Mouse (Mus musculus): Measurements from ENCODE around the gene Mageb2. TPM values are rescaled to one million over a fixed set of nuclear protein-coding genes. Genes with fewer than 3 reads are reported as not detected.
"Not testable (repeated sequence)": the region's sequence is repeated elsewhere in the genome, so short reads cannot be mapped to it uniquely, and the experiment has no call there.

Gene Mageb2
- polyA plus RNA-seq (2012), result not detected in 2 replicates

DNA sequence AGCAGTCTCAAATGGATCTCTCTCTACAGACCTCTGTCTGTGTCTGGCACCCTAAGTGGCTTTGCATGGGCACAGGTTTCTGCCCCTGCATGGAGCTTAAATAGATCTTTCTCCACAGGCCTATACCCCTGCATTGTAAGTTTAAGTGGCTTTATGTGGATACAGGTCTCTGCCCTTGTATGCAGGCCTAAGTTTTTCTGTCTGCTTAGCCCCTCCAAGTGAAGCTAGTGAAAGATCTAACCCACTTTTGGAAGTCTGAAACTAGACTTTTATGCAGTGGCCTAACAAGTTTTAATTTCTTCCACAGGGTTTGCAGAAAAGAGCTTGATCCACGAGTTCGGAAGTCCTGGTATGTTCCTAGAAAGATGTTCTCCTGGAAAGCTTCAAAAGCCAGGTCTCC lies at the start of gene Mageb2:
Mageb2 (plus strand) TSS at position 301 of the 400 bp plus-strand sequence.
- not testable (repeated sequence) for H3K27me3 ChIP-seq (ENCODE audit: control insufficient read depth); H3K4me1 ChIP-seq (ENCODE audit: control insufficient read depth); H3K4me3 ChIP-seq (replicated peaks); H3K36me3 ChIP-seq (ENCODE audit: control insufficient read depth); H3K9me3 ChIP-seq (ENCODE audit: control insufficient read depth, low read length)

DNA sequence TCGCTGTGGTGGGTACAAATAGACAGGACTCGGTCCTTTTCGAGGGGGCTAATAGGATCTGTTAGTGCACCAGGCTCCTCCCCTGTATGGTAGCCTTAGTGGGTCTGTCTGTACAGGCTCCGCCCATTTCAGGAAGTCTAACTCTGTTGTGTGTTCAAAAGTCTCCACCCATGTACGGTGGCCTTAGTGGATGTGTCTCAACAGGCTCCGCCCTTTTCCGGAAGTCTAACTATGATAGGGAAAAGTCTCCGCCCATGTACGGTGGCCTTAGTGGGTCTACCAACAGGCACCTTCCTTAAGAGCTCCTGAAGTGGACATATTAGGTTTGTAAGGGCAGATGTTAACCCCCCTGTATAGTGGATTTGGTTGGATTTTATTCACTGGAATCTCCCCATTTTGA lies 18.2 kb upstream of the Mageb2 start:
- peaks cover 25% of the 10 kb centered on the region for H3K9me3 ChIP-seq (ENCODE audit: control insufficient read depth, low read length)
- H3K4me3 ChIP-seq (replicated peaks); H3K36me3 ChIP-seq (ENCODE audit: control insufficient read depth): not testable (repeated sequence)

More for the DNA sequence above, 18.2 kb upstream of the Mageb2 start:
- not testable (repeated sequence) for H3K27me3 ChIP-seq (ENCODE audit: control insufficient read depth); H3K4me1 ChIP-seq (ENCODE audit: control insufficient read depth)

Other genes with a start within 250 kb of the Mageb2 start
- not detected in 2 replicates for gene Gm5072, start 60.8 kb downstream of the Mageb2 start, polyA plus RNA-seq (2012)
- not detected in 2 replicates for gene Gm8914, start 148.4 kb downstream of the Mageb2 start, polyA plus RNA-seq (2012)
- gene 1700084M14Rik, start 244.2 kb downstream of the Mageb2 start, polyA plus RNA-seq (2012), result not detected in 2 replicates

Measured in erythroblast, embryonic 14.5 days (primary cell).